Mouse (Mus musculus) thymus, postnatal 0 days (tissue): Measurements from ENCODE around the gene Pde4c. TPM values are rescaled to one million over a fixed set of nuclear protein-coding genes. Genes with fewer than 3 reads are reported as not detected.
A peak's percentile ranks its signal among the peaks of the same experiment; 100 is the strongest.

Experiments used
- DNase-seq: peaks from one replicate; pipeline ENCODE4 v3.0.0-alpha.2; 2015; ENCODE audit warnings: low spot score
- microRNA-seq: library from miRNA; unstranded; fragments of <30 nt; microRNA quantifications from one replicate; pipeline ENCODE4, GENCODE M21; 2016; ENCODE audit warnings: borderline number of aligned reads
- polyA plus RNA-seq: library from polyadenylated mRNA; unstranded; fragments of >200 nt; fragmentation: Nextera tagmentation; extraction: Ambion mirVana; gene quantifications from 2 replicates; pipeline ENCODE4 v1.2.1, GENCODE M21; 2015

Pde4c gene
- polyA plus RNA-seq, 1 experiment from 2014 or later: 0.35 TPM

GRCm38 (mm10) chr8:70787941-70788667 lies 64.6 kb downstream of the Pde4c start:
- DNase-seq: no peak

GRCm38 (mm10) chr8:70789046-70789445 lies 65.5 kb downstream of the Pde4c start:
- DNase-seq: no peak

- no peak for DNase-seq
Observed at GRCm38 (mm10) chr8:70790846-70791245, 67.3 kb downstream of the Pde4c start.

- DNase-seq: peak; percentile 89
Observed at GRCm38 (mm10) chr8:70791294-70791701, 67.8 kb downstream of the Pde4c start.

GRCm38 (mm10) chr8:70791975-70792691 lies 68.6 kb downstream of the Pde4c start:
- peak; percentile 98 for DNase-seq

GRCm38 (mm10) chr8:70792700-70793099 lies 69.2 kb downstream of the Pde4c start:
- no peak for DNase-seq

GRCm38 (mm10) chr8:70794215-70794614 lies 70.7 kb downstream of the Pde4c start:
- DNase-seq: no peak

- no peak for DNase-seq
Observed at GRCm38 (mm10) chr8:70795370-70795769, 71.8 kb downstream of the Pde4c start.

- DNase-seq: no peak
Observed at GRCm38 (mm10) chr8:70796403-70797080, 73.0 kb downstream of the Pde4c start.

GRCm38 (mm10) chr8:70797081-70798070 lies 73.9 kb downstream of the Pde4c start:
- peak; percentile 87 for DNase-seq

- no peak for DNase-seq
Observed at GRCm38 (mm10) chr8:70798281-70798680, 74.8 kb downstream of the Pde4c start.

- no peak for DNase-seq
Observed at GRCm38 (mm10) chr8:70800648-70801047, 77.1 kb downstream of the Pde4c start.

Small RNA genes lying within 50 kb of the gene (microRNA-seq; reads per million reads assigned to microRNA genes)
- gene Mir7240: not detected

Other genes starting within 250 kb of the Pde4c start
- 8.0 and 8.4 TPM in 2 replicates for gene Klhl26, start 246.8 kb upstream of the Pde4c start, polyA plus RNA-seq
- gene Tmem59l, start 236.4 kb upstream of the Pde4c start, polyA plus RNA-seq: 0.09 and 0.10 TPM in 2 replicates
- 0.10 and 0.27 TPM in 2 replicates for gene Crlf1, start 230.6 kb upstream of the Pde4c start, polyA plus RNA-seq
- 170 and 181 TPM in 2 replicates for gene Rex1bd, start 217.0 kb upstream of the Pde4c start, polyA plus RNA-seq
- gene Uba52, start 212.9 kb upstream of the Pde4c start, polyA plus RNA-seq: 1,327 and 1,441 TPM in 2 replicates
- gene Fkbp8, start 196.0 kb upstream of the Pde4c start, polyA plus RNA-seq: 309 and 319 TPM in 2 replicates
- gene Kxd1, start 195.8 kb upstream of the Pde4c start, polyA plus RNA-seq: 66.8 and 68.6 TPM in 2 replicates
- gene Ell, start 184.3 kb upstream of the Pde4c start, polyA plus RNA-seq: 13.5 and 14.2 TPM in 2 replicates
- gene Isyna1, start 129.3 kb upstream of the Pde4c start, polyA plus RNA-seq: 78.9 and 88.4 TPM in 2 replicates
- gene Ssbp4, start 114.8 kb upstream of the Pde4c start, polyA plus RNA-seq: 135 and 142 TPM in 2 replicates
- gene Lrrc25, start 107.6 kb upstream of the Pde4c start, polyA plus RNA-seq: 4.7 and 5.8 TPM in 2 replicates
- 1.2 and 1.4 TPM in 2 replicates for gene Gdf15, start 91.3 kb upstream of the Pde4c start, polyA plus RNA-seq
- gene Pgpep1, start 63.3 kb upstream of the Pde4c start, polyA plus RNA-seq: 33.2 and 43.0 TPM in 2 replicates
- gene Lsm4, start 50.5 kb upstream of the Pde4c start, polyA plus RNA-seq: 333 and 377 TPM in 2 replicates
- gene Jund, start 24.8 kb upstream of the Pde4c start, polyA plus RNA-seq: 85.7 and 111 TPM in 2 replicates
- 0.04 and 0.06 TPM in 2 replicates for gene Iqcn, start 20.3 kb upstream of the Pde4c start, polyA plus RNA-seq
- gene Gm3336, start 5.2 kb upstream of the Pde4c start, polyA plus RNA-seq: 0.29 and 0.32 TPM in 2 replicates
- gene Rab3a, start 31.0 kb downstream of the Pde4c start, polyA plus RNA-seq: 7.0 and 8.0 TPM in 2 replicates
- gene Mpv17l2, start 37.2 kb downstream of the Pde4c start, polyA plus RNA-seq: 54.3 and 54.4 TPM in 2 replicates
- 35.1 and 38.6 TPM in 2 replicates for gene Pik3r2, start 53.0 kb downstream of the Pde4c start, polyA plus RNA-seq
- 37.2 and 37.3 TPM in 2 replicates for gene Mast3, start 81.3 kb downstream of the Pde4c start, polyA plus RNA-seq
- gene Il12rb1, start 84.7 kb downstream of the Pde4c start, polyA plus RNA-seq: 16.2 TPM in 2 replicates
- gene Arrdc2, start 116.0 kb downstream of the Pde4c start, polyA plus RNA-seq: 11.0 and 11.4 TPM in 2 replicates
- 0.36 and 0.85 TPM in 2 replicates for gene Kcnn1, start 139.5 kb downstream of the Pde4c start, polyA plus RNA-seq
- gene Ccdc124, start 150.2 kb downstream of the Pde4c start, polyA plus RNA-seq: 93.8 and 98.6 TPM in 2 replicates
- 0.49 and 1.6 TPM in 2 replicates for gene Slc5a5, start 169.0 kb downstream of the Pde4c start, polyA plus RNA-seq
- 6,882 and 7,160 TPM in 2 replicates for gene Rpl18a, start 173.7 kb downstream of the Pde4c start, polyA plus RNA-seq
- gene Map1s, start 182.2 kb downstream of the Pde4c start, polyA plus RNA-seq: 45.0 and 45.3 TPM in 2 replicates